Mouse (Mus musculus) limb, embryonic 12.5 days (tissue): ENCODE results near the gene Usp4. TPM values are rescaled to one million over a fixed set of nuclear protein-coding genes. Genes with fewer than 3 reads are reported as not detected.

ENCODE experiments used
- ATAC-seq: fragments of 200-750 bp; cut with Nextera tagmentation; 2 replicates; pipeline ENCODE4 v1.8.0; 2017; ENCODE audit warnings: low read depth, moderate TSS enrichment; ENCODE audit not compliant: insufficient number of reproducible peaks, insufficient read depth, low FRiP score, low TSS enrichment
- H3K27ac ChIP-seq: fragments of 300-500 bp; sonication (generic); 2 replicates; pipeline ENCODE4 v1.5.1; 2016; ENCODE audit warnings: mild to moderate bottlenecking, moderate library complexity
- H3K27me3 ChIP-seq: fragments of 300-500 bp; sonication (generic); 2 replicates; pipeline ENCODE4 v1.6.1; 2016; ENCODE audit warnings: mild to moderate bottlenecking, moderate library complexity
- H3K36me3 ChIP-seq: fragments of 300-500 bp; sonication (generic); 2 replicates; pipeline ENCODE4 v1.6.1; 2016; ENCODE audit warnings: mild to moderate bottlenecking, moderate library complexity
- H3K4me1 ChIP-seq: fragments of 300-500 bp; sonication (generic); replicated peaks from 2 replicates; pipeline ENCODE4 v1.6.1; 2016
- H3K4me2 ChIP-seq: fragments of 300-500 bp; sonication (generic); 2 replicates; pipeline ENCODE4 v1.6.1; 2016; ENCODE audit warnings: mild to moderate bottlenecking, moderate library complexity
- H3K4me3 ChIP-seq: fragments of 300-500 bp; sonication (generic); replicated peaks from 2 replicates; pipeline ENCODE4 v1.5.1; 2016; ENCODE audit warnings: mild to moderate bottlenecking
- H3K9ac ChIP-seq: fragments of 300-500 bp; sonication (generic); replicated peaks from 2 replicates; pipeline ENCODE4 v1.6.1; 2016; ENCODE audit warnings: mild to moderate bottlenecking, moderate library complexity
- H3K9me3 ChIP-seq: fragments of 300-500 bp; sonication (generic); 2 replicates; pipeline ENCODE4 v1.6.1; 2016; ENCODE audit warnings: mild to moderate bottlenecking, moderate library complexity
- WGBS: fragments of 180-500 bp; shearing (Covaris S2); methylation state at CpG from one replicate; pipeline ENCODE4 v1.1.7; 2016; 5-methylcytosine and 5-hydroxymethylcytosine counted together
- polyA plus RNA-seq: library from polyadenylated mRNA; unstranded; fragments of >200 nt; fragmentation: Nextera tagmentation; extraction: Ambion mirVana; gene quantifications from 2 replicates; pipeline ENCODE4 v1.2.1, GENCODE M21; 2016

Gene Usp4
- polyA plus RNA-seq, 1 experiment from 2014 or later = 117 TPM

- 38% methylated on average over 5 of the region's 5 CpGs for WGBS
- no peak overlapping the region for H3K4me3 ChIP-seq
- H3K9ac ChIP-seq = no peak overlapping the region
- H3K27me3 ChIP-seq = no peaks in the 10 kb centered on the region
- H3K9me3 ChIP-seq = no peaks in the 10 kb centered on the region
- H3K27ac ChIP-seq = 0 out of 2 replicates have a peak overlapping the region, but pooled peaks have one; percentile 29
- peaks cover 28% of the 10 kb centered on the region for H3K4me1 ChIP-seq
- H3K4me2 ChIP-seq = no peak overlapping the region
- no peak for ATAC-seq
- peaks cover 4% of the 10 kb centered on the region; the same call in 1 of the 2 replicates for H3K36me3 ChIP-seq
Observed at GRCm38 (mm10) chr9:108342301-108342831, 5.3 kb upstream of the Usp4 start.

GRCm38 (mm10) chr9:108343331-108343730 lies 4.3 kb upstream of the Usp4 start:
- WGBS = 78% methylated on average over 3 of the region's 3 CpGs
- Histone ChIP-seq H3K4me1 (peaks cover 27% of the 10 kb centered on the region), H3K27me3 (no peaks in the 10 kb centered on the region), H3K4me3 (no peak overlapping the region), H3K27ac (no peak overlapping the region), H3K4me2 (no peak overlapping the region), H3K36me3 (peaks cover 4% of the 10 kb centered on the region; the same call in 1 of the 2 replicates), H3K9me3 (no peaks in the 10 kb centered on the region), H3K9ac (no peak overlapping the region)
- ATAC-seq = no peak

- no peak overlapping the region for H3K27ac ChIP-seq
- no peaks in the 10 kb centered on the region for H3K9me3 ChIP-seq
- WGBS = 89% methylated on average over 1 of the region's 1 CpGs
- no peak overlapping the region for H3K4me3 ChIP-seq
- H3K27me3 ChIP-seq = no peaks in the 10 kb centered on the region
- H3K4me1 ChIP-seq = peaks cover 27% of the 10 kb centered on the region
- peaks cover 4% of the 10 kb centered on the region; the same call in 1 of the 2 replicates for H3K36me3 ChIP-seq
- ATAC-seq = no peak
- no peak overlapping the region for H3K4me2 ChIP-seq
- no peak overlapping the region for H3K9ac ChIP-seq
Observed at GRCm38 (mm10) chr9:108343835-108344234, 3.8 kb upstream of the Usp4 start.

GRCm38 (mm10) chr9:108344471-108344870 lies 3.2 kb upstream of the Usp4 start:
- no peak for ATAC-seq
- no peaks in the 10 kb centered on the region for H3K27me3 ChIP-seq

GRCm38 (mm10) chr9:108347024-108347423 lies 629 bp upstream of the Usp4 start:
- Histone ChIP-seq H3K4me2 (peak overlapping the region; percentile 84), H3K36me3 (peaks cover 22% of the 10 kb centered on the region), H3K27me3 (no peaks in the 10 kb centered on the region), H3K9ac (peak overlapping the region; percentile 91), H3K9me3 (no peaks in the 10 kb centered on the region), H3K27ac (peak overlapping the region; percentile 98), H3K4me3 (peak overlapping the region; percentile 88), H3K4me1 (peaks cover 20% of the 10 kb centered on the region)
- ATAC-seq = no peak
- WGBS = 7% methylated on average over 11 of the region's 11 CpGs

More at GRCm38 (mm10) chr9:108344471-108344870, 3.2 kb upstream of the Usp4 start:
- Histone ChIP-seq H3K36me3 (peaks cover 4% of the 10 kb centered on the region; the same call in 1 of the 2 replicates), H3K27ac (no peak overlapping the region), H3K4me1 (peaks cover 33% of the 10 kb centered on the region), H3K4me3 (no peak overlapping the region), H3K9ac (no peak overlapping the region), H3K4me2 (no peak overlapping the region), H3K9me3 (no peaks in the 10 kb centered on the region)
- WGBS = 80% methylated on average over 4 of the region's 4 CpGs

GRCm38 (mm10) chr9:108348290-108348680 lies 632 bp downstream of the Usp4 start:
- WGBS = 7% methylated on average over 14 of the region's 14 CpGs
- peak overlapping the region; percentile 84 for H3K4me2 ChIP-seq
- H3K36me3 ChIP-seq = peaks cover 35% of the 10 kb centered on the region

GRCm38 (mm10) chr9:108349727-108350126 lies 2.1 kb downstream of the Usp4 start:
- WGBS = 89% methylated on average over 4 of the region's 4 CpGs
- ATAC-seq = no peak
- Histone ChIP-seq H3K9me3 (no peaks in the 10 kb centered on the region), H3K4me2 (no peak overlapping the region), H3K27ac (no peak overlapping the region), H3K4me1 (peaks cover 16% of the 10 kb centered on the region), H3K9ac (no peak overlapping the region), H3K27me3 (no peaks in the 10 kb centered on the region), H3K4me3 (no peak overlapping the region), H3K36me3 (peaks cover 49% of the 10 kb centered on the region)

More at GRCm38 (mm10) chr9:108348290-108348680, 632 bp downstream of the Usp4 start:
- H3K9ac ChIP-seq = peak overlapping the region; percentile 91
- ATAC-seq = no peak
- H3K9me3 ChIP-seq = no peaks in the 10 kb centered on the region
- H3K4me1 ChIP-seq = peaks cover 16% of the 10 kb centered on the region
- H3K4me3 ChIP-seq = peak overlapping the region; percentile 88
- H3K27me3 ChIP-seq = no peaks in the 10 kb centered on the region
- peak overlapping the region; percentile 98 for H3K27ac ChIP-seq

- no peak for ATAC-seq
- Histone ChIP-seq H3K9me3 (no peaks in the 10 kb centered on the region), H3K4me3 (no peak overlapping the region), H3K27me3 (no peaks in the 10 kb centered on the region), H3K36me3 (peaks cover 98% of the 10 kb centered on the region), H3K4me2 (no peak overlapping the region), H3K9ac (no peak overlapping the region), H3K27ac (no peak overlapping the region), H3K4me1 (no peaks in the 10 kb centered on the region)
- WGBS = 91% methylated on average over 9 of the region's 9 CpGs
Observed at GRCm38 (mm10) chr9:108378234-108378633, 30.6 kb downstream of the Usp4 start.

- Histone ChIP-seq H3K27ac (no peak overlapping the region), H3K9ac (no peak overlapping the region)
- 81% methylated on average over 5 of the region's 5 CpGs for WGBS
Observed at GRCm38 (mm10) chr9:108378736-108379135, 31.1 kb downstream of the Usp4 start.

GRCm38 (mm10) chr9:108379294-108379693 lies 31.6 kb downstream of the Usp4 start:
- ATAC-seq = no peak
- Histone ChIP-seq H3K27me3 (no peaks in the 10 kb centered on the region), H3K4me3 (no peak overlapping the region), H3K9ac (no peak overlapping the region), H3K27ac (no peak overlapping the region), H3K36me3 (peaks cover 98% of the 10 kb centered on the region), H3K4me2 (no peak overlapping the region), H3K4me1 (no peaks in the 10 kb centered on the region), H3K9me3 (no peaks in the 10 kb centered on the region)
- WGBS = 86% methylated on average over 4 of the region's 4 CpGs

More at GRCm38 (mm10) chr9:108378736-108379135, 31.1 kb downstream of the Usp4 start:
- Histone ChIP-seq H3K9me3 (no peaks in the 10 kb centered on the region), H3K4me3 (no peak overlapping the region), H3K36me3 (peaks cover 98% of the 10 kb centered on the region), H3K4me2 (no peak overlapping the region), H3K4me1 (no peaks in the 10 kb centered on the region), H3K27me3 (no peaks in the 10 kb centered on the region)
- no peak for ATAC-seq

- Histone ChIP-seq H3K27ac (no peak overlapping the region), H3K4me1 (no peaks in the 10 kb centered on the region), H3K36me3 (peaks cover 99% of the 10 kb centered on the region), H3K27me3 (no peaks in the 10 kb centered on the region), H3K4me2 (no peak overlapping the region), H3K4me3 (no peak overlapping the region), H3K9me3 (no peaks in the 10 kb centered on the region), H3K9ac (no peak overlapping the region)
- WGBS = 94% methylated on average over 9 of the region's 9 CpGs
- ATAC-seq = no peak
Observed at GRCm38 (mm10) chr9:108381382-108381781, 33.7 kb downstream of the Usp4 start.

- Histone ChIP-seq H3K27ac (no peak overlapping the region), H3K27me3 (no peaks in the 10 kb centered on the region), H3K36me3 (peaks cover 99% of the 10 kb centered on the region), H3K9me3 (no peaks in the 10 kb centered on the region), H3K9ac (no peak overlapping the region), H3K4me1 (no peaks in the 10 kb centered on the region), H3K4me2 (no peak overlapping the region), H3K4me3 (no peak overlapping the region)
- no peak for ATAC-seq
- 66% methylated on average over 7 of the region's 7 CpGs for WGBS
Observed at GRCm38 (mm10) chr9:108385006-108385405, 37.4 kb downstream of the Usp4 start.
